Mouse (Mus musculus) C2C12 (cell line): ENCODE measurements at regions not wholly inside any gene's neighbourhood (a gene's known extent, or its start where the extent isn't known, plus 50 kb on each side); places are given as distances from the start of the nearest gene placed in this dataset.

Experiments used
- H3K27me3 ChIP-seq: one replicate; pipeline ENCODE4 v1.6.1; 2011; ENCODE audit not compliant: control insufficient read depth, insufficient read depth, insufficient read length
- H3K36me3 ChIP-seq: one replicate; pipeline ENCODE4 v1.6.1; 2011; ENCODE audit not compliant: control insufficient read depth, insufficient read depth
- H3K4me3 ChIP-seq: one replicate; pipeline ENCODE4 v1.5.1; 2011; ENCODE audit warnings: mild to moderate bottlenecking, control low read depth; ENCODE audit not compliant: poor library complexity, insufficient read depth, severe bottlenecking
- H3K79me2 ChIP-seq: one replicate; pipeline ENCODE4 v1.6.1; 2011; ENCODE audit not compliant: control insufficient read depth, insufficient read depth
- H3K79me3 ChIP-seq: one replicate; pipeline ENCODE4 v1.6.1; 2011; ENCODE audit warnings: low read depth, control low read depth
- H3ac ChIP-seq: one replicate; pipeline ENCODE3; 2011; ENCODE audit warnings: low read depth; ENCODE audit not compliant: control insufficient read depth, insufficient read length
- CEBPB ChIP-seq: IDR thresholded peaks from one replicate; pipeline ENCODE4 v1.6.1; 2011; ENCODE audit warnings: low read depth, mild to moderate bottlenecking, control low read depth, moderate library complexity
- CTCF ChIP-seq: IDR thresholded peaks from one replicate; pipeline ENCODE4 v1.5.1; 2011; ENCODE audit not compliant: control insufficient read depth, insufficient read depth, insufficient read length
- FOSL1 ChIP-seq: IDR thresholded peaks from one replicate; pipeline ENCODE4 v1.8.0; 2011; ENCODE audit warnings: mild to moderate bottlenecking, low read length; ENCODE audit not compliant: poor library complexity, insufficient read depth, severe bottlenecking
- MAX ChIP-seq: IDR thresholded peaks from one replicate; pipeline ENCODE4 v1.6.1; 2011; ENCODE audit warnings: mild to moderate bottlenecking, control low read depth
- MYOD1 ChIP-seq: IDR thresholded peaks from one replicate; pipeline ENCODE4 v1.6.1; 2011; ENCODE audit warnings: low read depth; ENCODE audit not compliant: control insufficient read depth, insufficient read length
- MYOG ChIP-seq: IDR thresholded peaks from one replicate; pipeline ENCODE4 v1.6.1; 2011; ENCODE audit not compliant: control insufficient read depth, insufficient read length; ENCODE audit errors: extremely low read depth
- USF1 ChIP-seq: IDR thresholded peaks from one replicate; pipeline ENCODE4 v1.6.1; 2011; ENCODE audit warnings: low read depth, mild to moderate bottlenecking, control low read depth, moderate library complexity

GRCm38 (mm10) chr15:64482960-64483359 is 334.5 kb upstream of the Gm21798 start:
- Histone ChIP-seq H3K27me3 (no peaks in the 10 kb centered on the region), H3K36me3 (no peaks in the 10 kb centered on the region)
- TF ChIP-seq USF1 (no peak), CTCF (no peak), MAX (no peak), MYOD1 (no peak), CEBPB (no peak), FOSL1 (no peak), MYOG (no peak)

GRCm38 (mm10) chr15:64487801-64488200 is 329.7 kb upstream of the Gm21798 start:
- Histone ChIP-seq H3K79me3 (no peaks in the 10 kb centered on the region), H3K79me2 (no peaks in the 10 kb centered on the region), H3K36me3 (no peaks in the 10 kb centered on the region), H3K27me3 (no peaks in the 10 kb centered on the region), H3ac (no peak overlapping the region), H3K4me3 (no peak overlapping the region)
- no peak for TF ChIP-seq USF1

More at GRCm38 (mm10) chr15:64482960-64483359, 334.5 kb upstream of the Gm21798 start:
- H3ac ChIP-seq = no peak overlapping the region
- H3K79me2 ChIP-seq = no peaks in the 10 kb centered on the region
- H3K4me3 ChIP-seq = no peak overlapping the region
- no peaks in the 10 kb centered on the region for H3K79me3 ChIP-seq

DNA sequence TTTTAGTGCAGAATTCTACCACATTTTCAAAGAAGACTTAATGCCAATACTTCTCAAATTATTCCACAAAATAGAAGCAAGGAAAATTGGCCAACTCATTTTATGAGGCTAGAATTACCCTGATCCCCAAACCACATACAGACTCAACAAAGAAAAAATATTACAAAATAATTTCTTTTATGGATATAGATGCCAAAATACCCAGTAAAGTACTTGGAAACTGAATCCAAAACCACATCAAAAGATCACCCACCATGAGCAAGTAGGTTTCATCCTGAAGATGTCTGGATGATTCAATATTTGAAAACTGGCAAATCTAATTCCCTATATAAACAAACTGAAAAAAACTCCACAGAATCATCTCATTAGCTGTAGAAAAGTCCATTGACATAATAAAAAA is 316.7 kb upstream of the Gm21798 start:
- no peaks in the 10 kb centered on the region for H3K79me3 ChIP-seq
- no peaks in the 10 kb centered on the region for H3K36me3 ChIP-seq
- no peaks in the 10 kb centered on the region for H3K27me3 ChIP-seq
- no peak overlapping the region for H3ac ChIP-seq
- no peaks in the 10 kb centered on the region for H3K79me2 ChIP-seq
- TF ChIP-seq FOSL1 (peak; percentile 52), CEBPB (peak; percentile 66), CTCF (no peak), USF1 (no peak), MYOD1 (no peak), MYOG (no peak), MAX (no peak)
- no peak overlapping the region for H3K4me3 ChIP-seq

DNA sequence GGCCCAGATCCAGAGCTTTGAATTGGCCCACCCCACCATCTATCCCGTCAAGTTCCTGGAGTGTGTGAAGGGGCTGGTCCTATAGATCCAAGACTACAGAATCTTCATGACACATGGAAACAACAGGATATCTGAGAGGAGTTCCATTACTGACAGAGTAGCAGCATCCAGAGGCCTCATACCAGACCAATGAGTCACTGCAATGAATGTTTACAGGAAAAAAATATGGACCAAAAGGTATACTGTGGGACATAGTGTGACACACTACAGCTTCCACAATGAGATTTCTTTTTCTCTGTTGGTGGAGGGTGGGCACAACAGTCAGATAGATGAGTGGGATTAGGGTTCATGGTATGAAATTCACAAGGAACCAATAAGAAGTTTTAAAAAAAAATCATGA is 316.0 kb upstream of the Gm21798 start:
- H3K79me2 ChIP-seq = no peaks in the 10 kb centered on the region
- no peak for TF ChIP-seq MYOG
- TF ChIP-seq CTCF = no peak
- peak; percentile 69 for TF ChIP-seq FOSL1
- TF ChIP-seq MAX = peak; percentile 52
- TF ChIP-seq USF1 = no peak
- H3ac ChIP-seq = no peak overlapping the region
- H3K4me3 ChIP-seq = no peak overlapping the region
- no peaks in the 10 kb centered on the region for H3K27me3 ChIP-seq
- no peaks in the 10 kb centered on the region for H3K79me3 ChIP-seq
- no peaks in the 10 kb centered on the region for H3K36me3 ChIP-seq

GRCm38 (mm10) chr15:64504751-64505150 is 312.7 kb upstream of the Gm21798 start:
- TF ChIP-seq FOSL1 (no peak), CEBPB (no peak), MAX (no peak), CTCF (no peak), MYOD1 (no peak), MYOG (no peak), USF1 (no peak)
- Histone ChIP-seq H3K79me3 (no peaks in the 10 kb centered on the region), H3K79me2 (no peaks in the 10 kb centered on the region), H3K27me3 (no peaks in the 10 kb centered on the region), H3K36me3 (no peaks in the 10 kb centered on the region), H3K4me3 (no peak overlapping the region), H3ac (no peak overlapping the region)

DNA sequence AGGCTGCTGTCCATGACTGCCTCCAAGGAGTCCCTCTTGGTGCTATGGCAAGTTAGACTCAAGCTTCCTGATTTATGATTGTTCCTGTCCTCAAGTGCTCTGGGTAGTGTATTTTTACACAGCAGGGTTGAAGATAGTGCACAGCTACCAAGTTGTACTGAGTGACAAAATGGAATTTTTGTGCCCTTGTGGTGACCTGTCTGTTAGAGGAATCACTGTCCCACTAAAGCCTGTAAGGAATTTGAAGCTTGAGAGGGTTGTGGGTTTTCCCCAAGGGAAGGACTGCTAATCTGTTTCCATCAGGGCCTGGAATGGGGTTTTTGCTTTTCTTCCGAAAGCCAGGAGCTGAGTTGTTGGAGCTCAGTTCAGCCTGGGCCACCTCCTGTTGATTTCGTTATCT is 306.8 kb upstream of the Gm21798 start:
- Histone ChIP-seq H3K79me3 (no peaks in the 10 kb centered on the region), H3K36me3 (no peaks in the 10 kb centered on the region), H3K79me2 (no peaks in the 10 kb centered on the region), H3K4me3 (no peak overlapping the region), H3K27me3 (no peaks in the 10 kb centered on the region), H3ac (no peak overlapping the region)
- no peak for TF ChIP-seq CEBPB
- TF ChIP-seq CTCF = no peak
- no peak for TF ChIP-seq USF1
- TF ChIP-seq MAX = no peak
- TF ChIP-seq FOSL1 = no peak
- no peak for TF ChIP-seq MYOG
- TF ChIP-seq MYOD1 = no peak
